In the genomic region with DNA sequence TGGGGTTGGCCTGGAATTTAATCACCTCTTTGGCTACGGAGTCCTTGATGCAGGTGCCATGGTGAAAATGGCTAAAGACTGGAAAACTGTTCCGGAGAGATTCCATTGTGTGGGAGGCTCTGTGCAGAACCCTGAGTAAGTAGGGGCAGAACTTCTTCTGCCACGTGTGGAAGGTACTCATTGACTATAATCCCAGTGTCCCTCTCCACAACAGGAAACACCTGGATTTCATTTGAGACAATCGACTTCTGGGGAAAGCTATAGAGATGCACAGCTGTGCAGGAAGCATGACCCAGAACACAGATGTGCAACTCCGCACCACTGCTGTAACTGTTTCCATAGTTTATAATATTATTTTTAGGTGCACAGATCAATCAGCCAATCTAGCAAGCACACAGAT, we compare ENCODE assay signal across 26 mouse cellular contexts.
"Had no signal": no experiment of that assay in that cellular context is flagged by ENCODE, and none has a peak within 500 bp of the region (broad histone marks: within the 10 kb centered on the region; RNA-seq: fewer than 3 reads in every experiment).

No protein-coding gene starts in this region.

- H3K4me2 ChIP-seq: heart, embryonic 11.5 days; heart, embryonic 13.5 days; heart, embryonic 15.5 days; hindbrain, embryonic 12.5 days; hindbrain, embryonic 14.5 days; intestine, embryonic 15.5 days; limb, embryonic 13.5 days; liver, embryonic 11.5 days; liver, embryonic 13.5 days; liver, embryonic 15.5 days had no signal

- H3K9me3 ChIP-seq: heart, embryonic 13.5 days; heart, embryonic 15.5 days; hindbrain, embryonic 12.5 days; intestine, embryonic 15.5 days; limb, embryonic 13.5 days; liver, embryonic 13.5 days; liver, embryonic 15.5 days had no signal

- H3K9ac ChIP-seq: heart, embryonic 13.5 days; heart, embryonic 15.5 days; hindbrain, embryonic 12.5 days; hindbrain, embryonic 14.5 days; intestine, embryonic 15.5 days; limb, embryonic 13.5 days; liver, embryonic 13.5 days; liver, embryonic 15.5 days; liver, postnatal 0 days had no signal

- H3K27ac ChIP-seq: heart, embryonic 13.5 days; heart, embryonic 15.5 days; hindbrain, embryonic 12.5 days; hindbrain, embryonic 14.5 days; intestine, embryonic 15.5 days; kidney, postnatal 0 days; limb, embryonic 13.5 days; liver, embryonic 13.5 days; liver, embryonic 15.5 days had no signal

- DNase-seq: gastrocnemius, postnatal 14 days; gastrocnemius, postnatal 36 days; heart, adult 18-20 months; kidney, adult 18-20 months; kidney, adult 8-10 months; kidney, postnatal 14 days; kidney, postnatal 36 days; layer of hippocampus, adult 9-11 months; layer of hippocampus, postnatal 36 days; left cerebral cortex, postnatal 4 days; liver; liver, embryonic 13.5 days; liver, postnatal 0 days had no signal

- H3K4me1 ChIP-seq: heart, embryonic 13.5 days; heart, embryonic 15.5 days; hindbrain, embryonic 12.5 days; intestine, embryonic 15.5 days; limb, embryonic 13.5 days; liver, embryonic 13.5 days; liver, embryonic 15.5 days had no signal

- ATAC-seq: hindbrain, embryonic 16.5 days; inflammation-experienced regulatory T-cells, adult 6 months; intestine, embryonic 15.5 days; intestine, postnatal 0 days; liver, postnatal 0 days had no signal

- H3K4me3 ChIP-seq: heart, embryonic 13.5 days; heart, embryonic 15.5 days; hindbrain, embryonic 12.5 days; intestine, embryonic 15.5 days; limb, embryonic 13.5 days; liver, embryonic 13.5 days; liver, embryonic 15.5 days had no signal

- H3K27me3 ChIP-seq: heart, embryonic 15.5 days; hindbrain, embryonic 12.5 days; intestine, embryonic 15.5 days; limb, embryonic 13.5 days; liver, embryonic 13.5 days; liver, embryonic 15.5 days had no signal

- H3K36me3 ChIP-seq: heart, embryonic 13.5 days; heart, embryonic 15.5 days; hindbrain, embryonic 12.5 days; intestine, embryonic 15.5 days; limb, embryonic 13.5 days; liver, embryonic 13.5 days; liver, embryonic 15.5 days had no signal
